Mouse (Mus musculus) heart, embryonic 15.5 days (tissue): ENCODE measurements at regions not wholly inside any gene's neighbourhood (a gene's known extent, or its start where the extent isn't known, plus 50 kb on each side); places are given as distances from the start of the nearest gene placed in this dataset.

ENCODE experiments used
- ATAC-seq: fragments of 200-750 bp; cut with Nextera tagmentation; replicated peaks from 2 replicates; pipeline ENCODE4 v1.8.0; 2017; ENCODE audit warnings: low read depth, moderate TSS enrichment; ENCODE audit not compliant: insufficient number of reproducible peaks, insufficient read depth, low FRiP score
- H3K27ac ChIP-seq: fragments of 300-500 bp; sonication (generic); 2 replicates; pipeline ENCODE4 v1.5.1; 2015; ENCODE audit warnings: mild to moderate bottlenecking, inconsistent platforms
- H3K27me3 ChIP-seq: fragments of 300-500 bp; sonication (generic); 2 replicates; pipeline ENCODE4 v1.6.1; 2015; ENCODE audit warnings: inconsistent platforms
- H3K36me3 ChIP-seq: fragments of 300-500 bp; sonication (generic); 2 replicates; pipeline ENCODE4 v1.6.1; 2015; ENCODE audit warnings: mild to moderate bottlenecking, inconsistent platforms
- H3K4me1 ChIP-seq: fragments of 300-500 bp; sonication (generic); replicated peaks from 2 replicates; pipeline ENCODE4 v1.6.1; 2015; ENCODE audit warnings: inconsistent platforms
- H3K4me2 ChIP-seq: fragments of 300-500 bp; sonication (generic); 2 replicates; pipeline ENCODE4 v1.6.1; 2015; ENCODE audit warnings: inconsistent platforms, mild to moderate bottlenecking, moderate library complexity
- H3K4me3 ChIP-seq: fragments of 300-500 bp; sonication (generic); 2 replicates; pipeline ENCODE4 v1.5.1; 2015; ENCODE audit warnings: mild to moderate bottlenecking, inconsistent platforms
- H3K9ac ChIP-seq: fragments of 300-500 bp; sonication (generic); 2 replicates; pipeline ENCODE4 v1.6.1; 2015; ENCODE audit warnings: mild to moderate bottlenecking, inconsistent platforms
- H3K9me3 ChIP-seq: fragments of 300-500 bp; sonication (generic); replicated peaks from 2 replicates; pipeline ENCODE4 v1.6.1; 2016; ENCODE audit warnings: inconsistent platforms
- WGBS: fragments of 180-500 bp; shearing (Covaris S2); methylation state at CpG from one replicate; pipeline ENCODE4 v1.1.7; 2015; ENCODE audit warnings: mixed read lengths; 5-methylcytosine and 5-hydroxymethylcytosine counted together

- Histone ChIP-seq H3K27me3 (no peaks in the 10 kb centered on the region), H3K9ac (no peak overlapping the region), H3K4me2 (no peak overlapping the region), H3K4me1 (no peaks in the 10 kb centered on the region), H3K27ac (no peak overlapping the region), H3K4me3 (no peak overlapping the region), H3K9me3 (no peaks in the 10 kb centered on the region), H3K36me3 (no peaks in the 10 kb centered on the region)
- no peak for ATAC-seq
- WGBS = 50% methylated on average over 2 of the region's 2 CpGs
Observed at GRCm38 (mm10) chr12:14088960-14089359, 62.9 kb downstream of the Fam84a start.

- no peaks in the 10 kb centered on the region for H3K9me3 ChIP-seq
- no peak overlapping the region for H3K27ac ChIP-seq
- no peaks in the 10 kb centered on the region for H3K36me3 ChIP-seq
- 81% methylated on average over 3 of the region's 3 CpGs for WGBS
- H3K4me2 ChIP-seq = no peak overlapping the region
- no peak overlapping the region for H3K9ac ChIP-seq
- H3K4me3 ChIP-seq = no peak overlapping the region
- H3K27me3 ChIP-seq = no peaks in the 10 kb centered on the region
- no peak for ATAC-seq
- H3K4me1 ChIP-seq = no peaks in the 10 kb centered on the region
Observed at GRCm38 (mm10) chr12:14082771-14083170, 69.1 kb downstream of the Fam84a start.

- H3K27ac ChIP-seq = no peak overlapping the region
- no peaks in the 10 kb centered on the region for H3K36me3 ChIP-seq
- no peaks in the 10 kb centered on the region for H3K27me3 ChIP-seq
- H3K4me2 ChIP-seq = no peak overlapping the region
- no peak overlapping the region for H3K9ac ChIP-seq
- no peaks in the 10 kb centered on the region for H3K9me3 ChIP-seq
- WGBS = 60% methylated on average over 1 of the region's 1 CpGs
- H3K4me1 ChIP-seq = no peaks in the 10 kb centered on the region
- ATAC-seq = no peak
- no peak overlapping the region for H3K4me3 ChIP-seq
Observed at GRCm38 (mm10) chr12:14079892-14080291, 72.0 kb downstream of the Fam84a start.

- no peak overlapping the region for H3K4me2 ChIP-seq
- no peaks in the 10 kb centered on the region for H3K27me3 ChIP-seq
- no peak overlapping the region for H3K9ac ChIP-seq
- no peak overlapping the region for H3K27ac ChIP-seq
- no peak; the same call in 1 of the 2 replicates for ATAC-seq
- no peaks in the 10 kb centered on the region for H3K4me1 ChIP-seq
- 44% methylated on average over 4 of the region's 4 CpGs for WGBS
- no peaks in the 10 kb centered on the region for H3K36me3 ChIP-seq
- H3K4me3 ChIP-seq = no peak overlapping the region
- H3K9me3 ChIP-seq = no peaks in the 10 kb centered on the region
Observed at GRCm38 (mm10) chr12:14069049-14069448, 82.8 kb downstream of the Fam84a start.

GRCm38 (mm10) chr12:14065401-14065800 is 86.5 kb downstream of the Fam84a start:
- H3K4me3 ChIP-seq = no peak overlapping the region
- H3K9ac ChIP-seq = no peak overlapping the region
- no peaks in the 10 kb centered on the region for H3K4me1 ChIP-seq
- no peak overlapping the region for H3K4me2 ChIP-seq
- no peaks in the 10 kb centered on the region for H3K9me3 ChIP-seq
- 50% methylated on average over 3 of the region's 3 CpGs for WGBS
- H3K36me3 ChIP-seq = no peaks in the 10 kb centered on the region
- H3K27ac ChIP-seq = no peak overlapping the region
- no peaks in the 10 kb centered on the region for H3K27me3 ChIP-seq
- ATAC-seq = no peak

GRCm38 (mm10) chr12:14063276-14063675 is 88.6 kb downstream of the Fam84a start:
- Histone ChIP-seq H3K27me3 (no peaks in the 10 kb centered on the region), H3K9ac (no peak overlapping the region), H3K36me3 (no peaks in the 10 kb centered on the region), H3K9me3 (no peaks in the 10 kb centered on the region), H3K27ac (no peak overlapping the region), H3K4me2 (no peak overlapping the region), H3K4me3 (no peak overlapping the region), H3K4me1 (no peaks in the 10 kb centered on the region)
- ATAC-seq = no peak
- 79% methylated on average over 4 of the region's 4 CpGs for WGBS

- Histone ChIP-seq H3K27ac (no peak overlapping the region), H3K9me3 (no peaks in the 10 kb centered on the region), H3K27me3 (no peaks in the 10 kb centered on the region), H3K4me3 (no peak overlapping the region), H3K4me2 (no peak overlapping the region), H3K9ac (no peak overlapping the region), H3K4me1 (no peaks in the 10 kb centered on the region), H3K36me3 (no peaks in the 10 kb centered on the region)
- 74% methylated on average over 4 of the region's 4 CpGs for WGBS
- no peak for ATAC-seq
Observed at GRCm38 (mm10) chr12:14056116-14056515, 95.7 kb downstream of the Fam84a start.

GRCm38 (mm10) chr12:14032363-14032762 is 119.5 kb downstream of the Fam84a start:
- 63% methylated on average over 1 of the region's 1 CpGs for WGBS
- H3K27ac ChIP-seq = no peak overlapping the region
- H3K4me1 ChIP-seq = no peaks in the 10 kb centered on the region

GRCm38 (mm10) chr12:14015271-14015670 is 136.6 kb downstream of the Fam84a start:
- no peak overlapping the region for H3K4me3 ChIP-seq
- H3K27ac ChIP-seq = no peak overlapping the region
- no peaks in the 10 kb centered on the region for H3K36me3 ChIP-seq
- H3K27me3 ChIP-seq = no peaks in the 10 kb centered on the region
- no peak overlapping the region for H3K9ac ChIP-seq
- no peaks in the 10 kb centered on the region for H3K4me1 ChIP-seq
- no peak for ATAC-seq
- H3K9me3 ChIP-seq = no peaks in the 10 kb centered on the region
- H3K4me2 ChIP-seq = no peak overlapping the region

More at GRCm38 (mm10) chr12:14032363-14032762, 119.5 kb downstream of the Fam84a start:
- no peaks in the 10 kb centered on the region for H3K9me3 ChIP-seq
- H3K4me2 ChIP-seq = no peak overlapping the region
- H3K9ac ChIP-seq = no peak overlapping the region
- ATAC-seq = no peak
- H3K36me3 ChIP-seq = no peaks in the 10 kb centered on the region
- H3K27me3 ChIP-seq = no peaks in the 10 kb centered on the region
- H3K4me3 ChIP-seq = no peak overlapping the region

- no peak for ATAC-seq
- no peaks in the 10 kb centered on the region for H3K36me3 ChIP-seq
- WGBS = 53% methylated on average over 1 of the region's 1 CpGs
- no peak overlapping the region for H3K27ac ChIP-seq
- H3K4me3 ChIP-seq = no peak overlapping the region
- no peak overlapping the region for H3K9ac ChIP-seq
- H3K4me2 ChIP-seq = no peak overlapping the region
- H3K4me1 ChIP-seq = no peaks in the 10 kb centered on the region
- no peaks in the 10 kb centered on the region for H3K9me3 ChIP-seq
- H3K27me3 ChIP-seq = no peaks in the 10 kb centered on the region
Observed at GRCm38 (mm10) chr12:14005991-14006390, 145.9 kb downstream of the Fam84a start.

GRCm38 (mm10) chr12:14001672-14002071 is 150.2 kb downstream of the Fam84a start:
- H3K4me1 ChIP-seq = no peaks in the 10 kb centered on the region
- 52% methylated on average over 1 of the region's 1 CpGs for WGBS

GRCm38 (mm10) chr12:13984396-13984776 is 167.5 kb downstream of the Fam84a start:
- Histone ChIP-seq H3K4me3 (no peak overlapping the region), H3K36me3 (no peaks in the 10 kb centered on the region), H3K9me3 (no peaks in the 10 kb centered on the region), H3K27me3 (no peaks in the 10 kb centered on the region), H3K4me2 (no peak overlapping the region), H3K9ac (no peak overlapping the region), H3K4me1 (no peaks in the 10 kb centered on the region), H3K27ac (no peak overlapping the region)
- 76% methylated on average over 1 of the region's 1 CpGs for WGBS
- ATAC-seq = no peak

More at GRCm38 (mm10) chr12:14001672-14002071, 150.2 kb downstream of the Fam84a start:
- no peak overlapping the region for H3K4me3 ChIP-seq
- no peaks in the 10 kb centered on the region for H3K9me3 ChIP-seq
- no peaks in the 10 kb centered on the region for H3K36me3 ChIP-seq
- H3K4me2 ChIP-seq = no peak overlapping the region
- no peak overlapping the region for H3K27ac ChIP-seq
- H3K27me3 ChIP-seq = no peaks in the 10 kb centered on the region
- no peak overlapping the region for H3K9ac ChIP-seq
- no peak for ATAC-seq
